Mouse (Mus musculus) mouse trophoblast stem cell (cell line): ENCODE data around the gene Spag16.

ENCODE experiments used
- in situ Hi-C, 2 experiments: fragments of 300-500 bp; cut with MseI, MboI; formaldehyde crosslinking; loops; 2 replicates in 1 of 2; 3 replicates in 1 of 2; pipeline ENCODE4 v1.15.1; 2025

Gene Spag16

DNA sequence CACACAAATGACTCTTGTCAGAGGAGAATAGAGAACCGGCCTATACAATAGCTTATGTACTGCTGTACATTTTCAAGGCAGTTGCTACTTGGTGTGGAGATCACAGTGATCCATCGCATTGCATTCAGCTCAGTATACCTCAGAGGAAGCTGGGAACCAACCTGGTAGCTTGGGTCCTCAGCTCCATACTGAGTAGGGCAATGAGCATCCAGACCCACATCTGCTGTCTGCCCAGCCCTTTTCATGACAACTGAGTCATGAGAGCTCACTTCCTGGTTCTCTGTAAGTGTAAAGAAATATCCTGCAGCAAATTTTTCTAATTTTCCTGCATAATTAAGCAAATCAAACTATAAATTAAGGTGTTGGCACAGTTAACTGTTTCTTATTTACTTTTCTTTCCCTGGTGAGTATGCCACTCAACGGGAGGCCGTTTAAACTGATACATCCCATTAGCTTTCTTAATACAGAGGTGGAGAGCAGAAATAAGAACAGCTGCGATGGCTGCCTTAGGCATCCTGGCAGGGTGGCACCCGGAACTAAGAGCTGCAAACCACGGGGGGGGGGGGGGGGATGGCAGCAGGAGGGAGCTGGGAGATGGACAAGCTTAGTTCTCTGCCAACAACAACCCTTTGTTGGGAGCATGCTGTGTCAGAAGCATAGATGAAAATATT, 255.6 kb downstream of the Spag16 start:
- in situ Hi-C loops = no loop called here

DNA sequence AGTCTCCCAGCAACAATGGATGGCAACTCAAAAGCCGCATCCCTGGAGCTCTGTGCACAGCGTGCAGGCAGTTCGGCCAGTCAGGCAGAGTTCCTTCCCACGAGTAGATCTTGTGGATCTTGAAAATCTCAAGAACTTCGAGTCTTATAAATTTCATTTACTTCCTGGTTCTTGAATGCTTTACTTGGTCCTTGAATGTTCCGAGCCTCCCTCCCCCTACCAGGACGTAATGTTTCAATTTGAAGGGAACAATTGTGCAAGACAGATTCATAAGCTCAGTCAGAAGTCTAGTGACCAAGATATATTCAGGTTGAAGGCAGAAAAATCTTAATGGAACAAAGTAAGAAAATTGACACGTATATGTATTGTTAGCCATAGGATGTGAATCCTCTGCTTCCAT, 277.9 kb downstream of the Spag16 start:
- in situ Hi-C loops = no loop called here

DNA sequence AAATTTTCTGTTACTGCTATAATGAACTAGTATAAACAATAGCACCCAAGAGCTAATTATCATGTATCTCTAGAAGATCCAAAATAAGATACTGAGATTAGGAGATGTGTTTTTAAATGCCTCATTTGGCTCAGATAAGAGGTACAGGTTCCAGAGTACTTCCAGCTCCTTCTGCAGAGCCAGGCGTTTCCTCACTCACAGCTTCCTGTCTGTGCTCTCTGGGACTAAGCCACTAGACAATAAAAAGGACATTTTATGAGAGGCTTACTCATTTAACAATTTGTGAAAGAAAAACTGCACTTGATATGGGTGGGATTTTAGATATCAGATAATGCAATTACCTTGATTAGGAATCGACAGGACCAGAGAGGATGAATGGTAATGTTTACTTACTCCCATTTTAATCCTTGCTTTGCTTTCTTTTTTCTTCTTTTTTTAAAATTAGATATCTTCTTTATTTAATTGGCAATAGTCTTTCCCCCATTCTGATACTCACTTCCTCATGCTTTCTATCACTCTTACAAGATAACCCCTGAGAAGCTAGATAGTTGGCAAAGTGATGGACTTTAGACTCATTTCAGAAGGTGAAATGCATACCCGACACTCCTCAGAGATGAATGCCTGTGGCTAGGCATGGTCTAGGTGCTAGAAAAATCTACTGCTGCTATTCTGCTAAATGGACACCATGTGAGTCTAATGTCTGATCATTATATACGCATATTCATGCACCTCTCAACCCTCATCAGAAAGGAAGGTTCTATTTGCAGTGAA, 289.6 kb downstream of the Spag16 start:
- in situ Hi-C loops = no loop called here

DNA sequence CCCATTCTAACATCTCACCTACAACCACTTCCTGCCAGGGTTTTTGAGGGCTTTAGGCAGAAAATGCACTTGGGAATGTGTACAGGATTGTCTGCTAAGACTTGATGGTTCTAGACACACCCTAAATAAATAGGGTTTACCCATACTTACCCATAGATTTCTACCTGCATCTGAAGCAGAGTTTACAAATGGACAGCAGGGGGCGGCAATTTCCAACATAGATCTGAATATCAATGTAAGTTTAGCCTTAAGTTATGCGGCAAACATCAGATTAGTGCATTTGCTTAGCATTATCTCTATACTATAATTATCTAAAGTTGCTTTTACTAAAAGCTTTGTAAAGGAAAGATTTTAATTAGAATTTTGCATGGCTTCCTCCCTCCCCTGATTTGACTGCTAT, 301.3 kb downstream of the Spag16 start:
- in situ Hi-C loops = no loop called here

DNA sequence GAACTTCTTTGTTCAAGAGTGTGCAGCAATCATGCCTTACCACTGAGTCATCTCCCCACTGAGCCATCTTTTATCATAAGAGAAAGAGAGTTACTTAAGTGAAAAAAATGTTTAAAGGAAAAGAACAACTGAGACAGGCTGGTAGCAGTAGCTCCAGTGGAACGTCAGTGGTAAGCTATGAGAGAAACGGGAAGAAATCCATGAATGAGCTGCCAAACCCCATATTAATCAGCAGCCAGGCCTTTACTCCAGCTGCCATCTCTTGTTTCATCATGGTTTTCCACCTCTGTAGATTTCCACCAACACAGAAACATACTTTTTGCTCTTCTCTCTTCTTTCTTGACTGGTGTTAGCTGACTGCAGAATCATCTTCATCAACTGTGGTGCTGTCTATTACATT, 308.8 kb downstream of the Spag16 start:
- in situ Hi-C loops = no loop called here

DNA sequence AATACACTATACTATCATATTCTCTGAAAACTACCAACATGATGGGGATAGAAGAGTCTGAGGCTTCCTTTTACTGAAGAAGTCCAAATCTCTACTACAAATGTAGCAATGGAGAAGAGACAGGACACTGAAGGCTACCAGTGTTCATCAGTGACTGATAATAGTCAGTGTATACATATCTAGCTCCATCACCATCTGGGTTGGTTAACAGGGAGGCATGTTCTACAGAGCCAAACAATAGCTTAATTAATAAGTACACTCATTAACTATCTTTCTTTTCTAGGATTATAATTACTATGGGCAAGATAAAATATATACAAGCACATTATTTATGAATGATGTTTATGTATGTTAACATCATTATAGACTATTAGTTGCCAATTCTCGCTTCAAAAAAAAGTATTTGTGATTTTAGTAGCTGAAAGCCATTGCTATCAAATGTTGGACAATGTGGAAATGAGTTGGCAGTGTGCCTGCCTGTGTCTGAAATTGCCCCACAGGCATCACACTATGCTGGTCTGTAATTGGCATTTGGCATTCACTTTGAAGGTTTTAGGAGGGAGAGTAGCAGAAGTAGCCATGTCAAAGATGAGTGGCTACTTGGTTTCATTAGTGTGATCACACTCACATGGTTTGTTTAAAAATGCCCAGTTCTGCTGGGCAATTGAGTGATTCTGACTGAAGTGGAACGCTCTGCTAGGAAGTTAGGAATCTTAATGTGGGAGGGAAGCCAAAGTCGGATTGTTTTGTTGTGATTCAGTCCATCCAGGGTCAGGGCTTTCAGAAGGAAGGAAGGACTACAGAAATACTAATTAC, 338.8 kb downstream of the Spag16 start:
- in situ Hi-C loops = no loop called here

DNA sequence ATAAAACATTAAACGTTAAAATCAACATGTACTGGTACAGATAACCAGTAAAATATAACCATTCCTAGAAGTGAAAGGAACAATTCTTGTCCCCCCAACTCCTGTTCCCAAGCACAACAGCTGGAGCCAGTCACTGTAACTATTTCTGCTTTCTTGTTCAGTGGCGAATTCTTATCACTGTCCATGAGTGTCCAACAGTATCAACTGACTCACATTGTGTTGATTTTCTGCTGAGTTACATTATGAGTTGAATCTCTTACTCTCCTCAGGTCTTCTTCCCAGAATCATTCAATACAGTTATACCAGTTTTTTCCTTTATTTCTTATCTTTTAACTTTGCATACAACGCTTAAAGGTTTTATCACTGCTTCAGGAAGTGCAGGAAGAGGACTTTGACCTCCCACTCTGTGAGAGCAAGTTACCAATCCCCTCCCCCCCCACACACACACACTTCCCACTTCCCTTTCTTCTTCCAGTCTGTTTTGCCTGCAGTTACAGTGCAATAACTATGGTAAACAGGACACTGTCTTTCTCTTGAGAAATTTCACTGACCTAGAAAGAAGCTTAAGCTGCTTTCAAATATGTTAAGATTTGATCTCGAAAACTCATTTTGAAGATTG, 353.5 kb downstream of the Spag16 start:
- in situ Hi-C loops = no loop called here

DNA sequence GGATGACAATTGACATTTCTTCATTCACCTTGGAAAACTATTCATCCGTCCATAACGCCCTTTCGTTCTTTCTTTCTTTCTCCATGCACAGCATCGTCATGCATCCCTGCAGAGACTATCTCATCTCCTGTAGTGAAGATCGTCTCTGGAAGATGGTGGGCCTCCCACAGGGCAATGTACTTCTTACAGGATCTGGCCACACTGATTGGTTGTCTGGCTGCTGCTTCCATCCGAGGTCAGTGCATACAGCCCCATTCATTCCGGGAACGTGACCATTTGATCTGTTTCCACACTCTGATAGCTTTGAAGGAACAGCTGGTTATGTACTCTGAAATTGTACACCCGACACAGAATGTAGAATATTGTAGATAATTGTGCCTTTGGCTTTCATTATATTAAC, 438.0 kb downstream of the Spag16 start:
- in situ Hi-C loops = no loop called here

DNA sequence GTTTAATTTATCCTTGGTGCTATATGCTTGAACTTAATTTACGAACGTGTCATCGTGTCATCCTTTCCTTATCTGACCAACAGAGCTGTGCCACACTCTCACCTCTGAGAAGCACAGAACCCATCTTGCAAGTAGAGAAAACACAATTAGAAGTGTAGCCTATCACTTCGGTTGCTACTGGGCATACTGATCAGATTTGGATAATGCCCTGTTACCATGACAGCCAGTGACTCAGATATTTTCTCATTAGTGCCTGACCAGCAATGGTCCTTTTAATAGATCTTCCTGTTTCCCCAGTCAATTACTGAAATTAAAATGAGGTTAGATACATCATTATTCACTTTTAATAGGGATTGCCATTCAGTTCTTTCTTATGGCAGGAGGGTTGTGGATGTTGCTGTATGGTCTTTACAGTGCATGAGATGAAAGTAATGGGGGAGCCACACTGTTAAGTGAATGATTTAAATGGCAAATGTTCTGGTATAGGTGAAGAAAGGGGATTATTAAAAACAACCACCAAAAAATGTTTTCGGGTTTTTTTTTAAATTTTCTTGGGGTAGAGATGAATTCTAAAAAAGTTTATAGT, 439.2 kb downstream of the Spag16 start:
- in situ Hi-C loops = no loop called here

DNA sequence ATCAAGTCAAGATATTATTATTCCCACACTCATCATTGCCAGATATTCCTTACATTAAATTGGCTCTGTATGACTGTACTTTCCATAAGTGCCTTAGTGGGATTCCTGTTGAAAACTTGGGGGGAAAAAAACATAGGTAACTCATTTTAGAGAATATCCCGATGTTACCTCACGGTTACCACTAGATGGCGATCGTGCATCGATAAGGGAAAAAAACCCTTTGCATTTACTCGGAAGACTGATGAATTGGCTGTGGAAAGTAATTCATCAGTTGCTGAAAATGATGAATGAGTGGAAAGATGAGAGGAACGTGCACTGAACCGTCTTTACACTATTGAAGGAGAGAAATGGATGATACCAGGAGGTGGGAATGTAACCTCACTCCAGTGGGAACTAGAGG, 443.4 kb downstream of the Spag16 start:
- in situ Hi-C loops = no loop called here

DNA sequence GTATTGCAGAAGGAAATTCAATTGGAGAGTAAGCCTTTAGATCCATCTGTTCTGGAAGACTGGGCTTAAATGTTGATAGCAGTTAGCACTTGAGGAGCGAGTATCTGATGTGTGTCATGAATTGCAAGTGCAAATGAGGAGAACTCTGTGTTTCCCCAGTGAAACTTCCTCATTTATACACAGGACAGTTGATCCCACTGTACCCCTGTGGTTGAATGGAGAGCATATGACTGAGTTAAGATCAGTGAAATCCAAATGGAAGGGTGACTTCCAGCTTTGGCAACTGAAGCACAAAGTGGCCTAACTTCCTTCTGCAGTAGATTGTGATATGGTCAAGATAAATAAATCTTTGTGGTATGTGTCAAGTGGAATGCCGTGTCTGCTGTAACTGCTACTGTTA, 446.0 kb downstream of the Spag16 start:
- in situ Hi-C loops = no loop called here

DNA sequence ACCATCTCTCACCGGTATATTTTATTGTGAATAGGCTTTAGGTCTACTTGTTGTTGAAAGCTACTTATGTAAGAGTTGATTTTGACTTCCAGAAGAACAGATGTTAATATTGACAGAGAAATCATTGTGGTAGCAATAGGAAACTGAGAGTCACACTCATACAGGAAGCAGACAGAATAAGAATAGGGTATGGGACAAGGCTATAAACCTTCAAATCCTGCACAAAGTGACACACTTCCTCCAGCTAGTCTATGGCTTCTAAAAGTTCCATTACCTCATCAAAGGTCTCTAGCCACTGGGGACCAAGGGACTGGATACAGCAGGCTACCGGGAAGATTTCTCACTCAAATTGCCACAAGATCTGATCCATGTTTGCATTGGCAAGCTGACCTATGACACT, 452.5 kb downstream of the Spag16 start:
- in situ Hi-C loops = no loop called here

DNA sequence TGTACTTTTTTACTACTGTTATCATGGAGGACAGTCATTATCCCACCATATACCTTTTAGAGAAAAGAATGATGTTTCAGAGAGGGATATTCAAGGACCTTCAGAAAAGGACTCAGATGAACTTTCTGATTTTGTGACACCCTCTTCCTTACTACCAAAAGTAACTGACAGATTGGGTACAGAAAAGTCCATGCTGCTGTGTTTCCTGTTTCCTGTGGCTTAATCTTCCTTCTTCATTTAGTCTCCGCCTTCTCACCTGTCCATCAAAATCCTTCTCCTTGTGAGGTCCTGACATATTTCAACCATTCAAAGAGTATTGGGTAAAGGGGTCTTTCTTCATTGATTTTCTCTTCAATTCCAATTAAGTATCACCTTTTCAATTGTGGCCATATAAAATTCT, 456.6 kb downstream of the Spag16 start:
- in situ Hi-C loops = no loop called here

DNA sequence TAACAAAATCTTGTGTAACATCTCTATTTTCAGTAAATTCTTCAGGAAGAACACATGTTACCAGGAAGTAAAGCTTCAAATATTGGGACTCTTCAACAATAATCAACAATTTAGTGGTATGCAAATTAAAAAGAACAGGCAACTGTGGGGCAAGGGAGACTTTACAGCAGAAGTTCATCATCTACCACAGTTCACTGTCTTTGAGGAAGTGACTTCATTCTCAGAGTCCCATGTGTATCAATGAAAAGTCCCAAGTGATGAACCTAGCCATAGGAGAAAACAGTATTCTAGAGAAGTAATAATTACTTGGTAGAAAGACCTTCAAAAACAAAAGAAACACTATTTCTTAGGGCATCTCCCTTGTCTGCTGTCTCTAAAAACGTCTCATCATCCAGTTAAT, 457.4 kb downstream of the Spag16 start:
- in situ Hi-C loops = no loop called here

DNA sequence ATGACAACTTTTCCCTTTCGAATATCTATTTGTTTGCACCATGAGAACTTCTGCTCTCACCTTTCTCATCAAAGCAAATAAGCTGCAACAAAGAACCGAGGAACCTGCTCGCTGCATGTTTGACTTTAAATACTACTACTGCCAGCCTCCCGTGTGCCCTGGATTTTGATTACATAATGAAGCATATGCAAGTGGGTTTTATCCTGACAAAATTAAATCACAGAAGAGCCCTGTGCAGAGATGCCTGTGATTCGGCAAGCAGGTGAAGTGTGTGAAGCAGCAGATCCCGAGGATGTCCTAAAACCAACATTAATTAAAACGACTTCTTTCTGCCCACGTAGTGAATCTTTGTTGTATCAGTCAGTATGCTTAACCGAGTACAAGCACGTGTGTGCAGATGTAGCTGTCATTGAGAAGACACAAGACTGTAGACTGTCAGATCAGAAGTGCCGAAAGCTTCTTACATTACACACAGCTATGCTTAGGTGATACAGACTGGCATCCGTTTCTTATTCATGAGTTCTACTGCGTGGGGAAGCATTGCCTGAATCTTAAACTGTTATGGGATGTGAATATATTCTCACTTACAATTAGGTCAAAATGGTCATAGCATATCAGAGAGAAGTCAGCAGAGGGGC, 489.5 kb downstream of the Spag16 start:
- in situ Hi-C loops = no loop called here

DNA sequence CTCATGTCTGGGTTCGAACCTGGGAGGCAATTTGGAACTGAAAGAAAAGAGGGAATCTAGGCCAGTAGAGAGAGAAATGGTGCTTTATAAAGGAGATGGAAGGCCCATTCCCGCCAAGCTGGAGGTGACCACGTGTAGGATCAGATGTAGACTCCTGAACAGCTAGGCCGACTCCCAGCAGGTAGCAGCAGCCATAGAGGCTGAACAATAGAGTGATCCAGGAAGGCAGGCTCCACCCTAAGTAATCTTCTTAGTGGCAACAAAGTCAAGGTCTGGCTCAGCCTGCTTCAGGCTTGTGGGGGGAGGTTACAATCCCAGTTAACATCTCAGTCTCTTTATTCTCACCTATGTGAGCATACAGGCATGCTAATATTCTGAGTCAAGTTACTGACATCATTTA, 494.2 kb downstream of the Spag16 start:
- in situ Hi-C loops = no loop called here

DNA sequence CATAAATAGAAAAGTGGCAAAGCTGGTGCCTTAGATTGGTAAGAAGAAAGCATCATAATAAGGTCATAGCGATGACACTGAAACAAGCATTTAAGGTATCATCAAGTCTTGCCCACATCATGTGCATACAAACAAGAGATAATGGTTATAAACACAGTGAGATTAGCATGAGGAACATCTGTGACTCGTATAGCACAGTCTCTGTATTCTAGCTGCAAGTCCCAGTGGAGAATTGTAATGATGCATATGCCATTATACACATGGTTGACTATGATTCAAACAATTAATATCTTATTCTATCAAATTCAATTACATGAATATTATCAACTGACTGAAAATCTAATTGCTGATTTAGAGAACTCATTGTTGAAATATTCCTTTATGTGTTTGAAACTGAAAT, 519.4 kb downstream of the Spag16 start:
- in situ Hi-C loops = no loop called here

DNA sequence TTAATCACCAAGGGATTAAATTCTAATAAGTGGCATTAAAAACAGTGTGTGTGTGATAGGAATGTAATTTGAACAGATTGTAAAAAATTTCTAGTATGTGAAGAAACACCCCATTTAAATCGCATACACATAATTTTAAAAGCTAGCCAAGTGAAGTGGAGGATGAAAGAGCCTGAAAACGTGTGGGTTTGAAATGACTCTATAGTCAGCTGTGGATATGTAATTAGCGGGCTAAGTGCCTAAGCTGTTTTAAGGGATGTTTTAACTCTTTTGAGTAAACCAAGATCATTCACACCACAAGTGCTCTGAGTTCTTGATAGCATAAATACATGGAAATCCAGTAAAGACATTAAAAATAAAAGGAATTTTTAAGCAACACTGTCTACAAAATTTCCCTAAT, 524.6 kb downstream of the Spag16 start:
- in situ Hi-C loops = no loop called here

DNA sequence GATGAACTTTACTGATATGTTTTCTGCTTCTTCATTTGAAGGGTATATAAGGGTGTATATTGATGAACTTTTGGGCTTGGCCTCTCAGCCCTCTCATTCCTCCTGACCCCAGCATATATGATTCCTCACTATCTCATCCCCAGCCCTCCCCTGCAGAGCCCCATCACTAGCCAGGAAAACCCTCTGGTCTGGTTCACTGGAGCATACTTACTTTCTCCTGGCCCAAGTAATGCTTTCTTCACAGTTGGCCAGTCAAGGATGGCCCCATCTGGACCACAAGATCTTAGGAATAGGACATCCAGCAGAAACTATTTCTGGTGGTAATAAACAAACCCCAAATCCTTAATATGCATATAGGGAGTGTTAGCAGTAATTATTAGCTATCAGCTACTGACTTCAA, 527.2 kb downstream of the Spag16 start:
- in situ Hi-C loops = no loop called here

DNA sequence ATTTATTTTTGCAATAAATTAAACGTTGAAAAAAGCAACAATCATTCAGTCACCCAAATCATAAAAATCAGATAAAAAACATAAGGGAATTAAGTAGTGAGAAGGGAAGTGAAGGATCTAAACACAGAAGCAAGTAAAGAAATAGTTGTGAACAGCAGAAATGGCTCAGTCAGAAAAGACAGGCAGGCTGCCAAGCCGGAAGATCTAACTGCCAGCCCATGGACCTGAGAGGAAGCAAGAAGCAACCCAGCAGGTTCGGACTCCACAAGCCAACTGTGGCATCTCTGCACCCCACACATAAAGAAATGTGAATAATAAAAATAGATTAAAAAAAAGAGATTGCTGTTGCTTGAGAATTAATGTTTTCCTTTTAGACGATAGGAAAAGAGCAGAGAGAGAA, 545.0 kb downstream of the Spag16 start:
- in situ Hi-C loops = no loop called here

DNA sequence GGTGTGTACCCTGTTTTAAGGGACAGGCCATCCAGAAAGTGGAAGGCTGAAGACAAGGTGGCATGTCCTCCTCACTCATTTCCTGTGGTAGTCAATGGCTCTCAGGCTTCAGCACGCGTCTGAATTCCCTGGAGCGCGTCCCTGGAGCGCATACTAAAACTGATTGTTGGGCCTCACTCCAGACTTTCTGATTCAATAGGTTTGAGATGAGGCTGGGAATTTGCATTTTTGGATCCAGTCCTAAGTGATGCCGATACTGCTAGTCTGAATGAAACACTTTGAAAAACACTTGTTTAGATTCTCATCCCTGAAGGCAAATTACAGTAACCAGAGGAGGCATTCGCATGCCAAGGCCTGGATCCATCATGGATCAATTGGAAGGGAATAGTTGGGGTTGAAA, 553.3 kb downstream of the Spag16 start:
- in situ Hi-C loops = no loop called here
